Mouse (Mus musculus): ENCODE results near the gene Gm3409. TPM values are rescaled to one million over a fixed set of nuclear protein-coding genes. Genes with fewer than 3 reads are reported as not detected.

Gene Gm3409
- not detected for total RNA-seq (2023)

DNA sequence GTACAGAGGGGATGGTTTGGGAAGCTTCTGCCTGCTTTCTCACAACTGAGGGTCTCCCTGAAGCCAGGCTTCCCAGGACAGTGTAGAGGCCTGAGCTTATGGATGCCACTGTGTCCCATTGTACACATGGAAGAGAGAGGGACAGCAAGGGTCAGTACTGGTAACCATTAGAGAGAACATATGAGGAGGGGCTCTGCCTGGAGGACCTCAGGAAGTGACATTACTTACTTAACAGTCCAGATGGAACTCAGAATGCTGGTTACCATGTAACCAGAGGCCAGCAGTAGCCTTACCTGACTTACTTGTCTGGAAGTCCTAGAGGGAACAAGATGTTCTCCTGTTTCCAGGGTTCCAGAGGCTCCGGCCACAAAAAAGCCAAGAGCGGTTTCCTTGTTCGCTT lies at the start of gene Gm3409:
TSS of gene Gm3409 (plus strand) at position 301 of the 400 bp plus-strand sequence.

DNA sequence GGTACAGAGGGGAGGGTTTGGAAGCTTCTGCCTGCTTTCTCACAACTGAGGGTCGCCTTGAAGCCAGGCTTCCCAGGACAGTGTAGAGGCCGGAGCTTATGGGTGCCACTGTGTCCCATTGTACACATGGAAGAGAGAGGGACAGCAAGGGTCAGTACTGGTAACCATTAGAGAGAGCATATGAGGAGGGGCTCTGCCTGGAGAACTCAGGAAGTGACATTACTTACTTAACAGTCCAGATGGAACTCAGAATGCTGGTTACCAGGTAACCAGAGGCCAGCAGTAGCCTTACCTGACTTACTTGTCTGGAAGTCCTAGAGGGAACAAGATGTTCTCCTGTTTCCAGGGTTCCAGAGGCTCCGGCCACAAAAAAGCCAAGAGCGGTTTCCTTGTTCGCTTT lies 46.4 kb upstream of the Gm3409 start, which contains the start of gene Gm6370:
TSS of gene Gm6370 (plus strand) at position 301 of the 400 bp plus-strand sequence.

DNA sequence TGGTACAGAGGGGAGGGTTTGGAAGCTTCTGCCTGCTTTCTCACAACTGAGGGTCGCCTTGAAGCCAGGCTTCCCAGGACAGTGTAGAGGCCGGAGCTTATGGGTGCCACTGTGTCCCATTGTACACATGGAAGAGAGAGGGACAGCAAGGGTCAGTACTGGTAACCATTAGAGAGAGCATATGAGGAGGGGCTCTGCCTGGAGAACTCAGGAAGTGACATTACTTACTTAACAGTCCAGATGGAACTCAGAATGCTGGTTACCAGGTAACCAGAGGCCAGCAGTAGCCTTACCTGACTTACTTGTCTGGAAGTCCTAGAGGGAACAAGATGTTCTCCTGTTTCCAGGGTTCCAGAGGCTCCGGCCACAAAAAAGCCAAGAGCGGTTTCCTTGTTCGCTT lies 35.3 kb upstream of the Gm3409 start, which contains the start of gene 4930449I24Rik:
TSS of gene 4930449I24Rik (plus strand) at position 301 of the 400 bp plus-strand sequence.

DNA sequence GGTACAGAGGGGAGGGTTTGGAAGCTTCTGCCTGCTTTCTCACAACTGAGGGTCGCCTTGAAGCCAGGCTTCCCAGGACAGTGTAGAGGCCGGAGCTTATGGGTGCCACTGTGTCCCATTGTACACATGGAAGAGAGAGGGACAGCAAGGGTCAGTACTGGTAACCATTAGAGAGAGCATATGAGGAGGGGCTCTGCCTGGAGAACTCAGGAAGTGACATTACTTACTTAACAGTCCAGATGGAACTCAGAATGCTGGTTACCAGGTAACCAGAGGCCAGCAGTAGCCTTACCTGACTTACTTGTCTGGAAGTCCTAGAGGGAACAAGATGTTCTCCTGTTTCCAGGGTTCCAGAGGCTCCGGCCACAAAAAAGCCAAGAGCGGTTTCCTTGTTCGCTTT lies 23.6 kb upstream of the Gm3409 start, which contains the start of gene Gm3402:
TSS of gene Gm3402 (plus strand) at position 301 of the 400 bp plus-strand sequence.

DNA sequence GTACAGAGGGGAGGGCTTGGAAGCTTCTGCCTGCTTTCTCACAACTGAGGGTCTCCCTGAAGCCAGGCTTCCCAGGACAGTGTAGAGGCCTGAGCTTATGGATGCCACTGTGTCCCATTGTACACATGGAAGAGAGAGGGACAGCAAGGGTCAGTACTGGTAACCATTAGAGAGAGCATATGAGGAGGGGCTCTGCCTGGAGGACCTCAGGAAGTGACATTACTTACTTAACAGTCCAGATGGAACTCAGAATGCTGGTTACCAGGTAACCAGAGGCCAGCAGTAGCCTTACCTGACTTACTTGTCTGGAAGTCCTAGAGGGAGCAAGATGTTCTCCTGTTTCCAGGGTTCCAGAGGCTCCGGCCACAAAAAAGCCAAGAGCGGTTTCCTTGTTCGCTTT lies 11.9 kb upstream of the Gm3409 start, which contains the start of gene Gm3404:
TSS of gene Gm3404 (plus strand) at position 301 of the 400 bp plus-strand sequence.

DNA sequence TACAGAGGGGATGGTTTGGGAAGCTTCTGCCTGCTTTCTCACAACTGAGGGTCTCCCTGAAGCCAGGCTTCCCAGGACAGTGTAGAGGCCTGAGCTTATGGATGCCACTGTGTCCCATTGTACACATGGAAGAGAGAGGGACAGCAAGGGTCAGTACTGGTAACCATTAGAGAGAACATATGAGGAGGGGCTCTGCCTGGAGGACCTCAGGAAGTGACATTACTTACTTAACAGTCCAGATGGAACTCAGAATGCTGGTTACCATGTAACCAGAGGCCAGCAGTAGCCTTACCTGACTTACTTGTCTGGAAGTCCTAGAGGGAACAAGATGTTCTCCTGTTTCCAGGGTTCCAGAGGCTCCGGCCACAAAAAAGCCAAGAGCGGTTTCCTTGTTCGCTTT lies 18.4 kb downstream of the Gm3409 start, which contains the start of gene Gm3415:
TSS of gene Gm3415 (plus strand) at position 301 of the 400 bp plus-strand sequence.

DNA sequence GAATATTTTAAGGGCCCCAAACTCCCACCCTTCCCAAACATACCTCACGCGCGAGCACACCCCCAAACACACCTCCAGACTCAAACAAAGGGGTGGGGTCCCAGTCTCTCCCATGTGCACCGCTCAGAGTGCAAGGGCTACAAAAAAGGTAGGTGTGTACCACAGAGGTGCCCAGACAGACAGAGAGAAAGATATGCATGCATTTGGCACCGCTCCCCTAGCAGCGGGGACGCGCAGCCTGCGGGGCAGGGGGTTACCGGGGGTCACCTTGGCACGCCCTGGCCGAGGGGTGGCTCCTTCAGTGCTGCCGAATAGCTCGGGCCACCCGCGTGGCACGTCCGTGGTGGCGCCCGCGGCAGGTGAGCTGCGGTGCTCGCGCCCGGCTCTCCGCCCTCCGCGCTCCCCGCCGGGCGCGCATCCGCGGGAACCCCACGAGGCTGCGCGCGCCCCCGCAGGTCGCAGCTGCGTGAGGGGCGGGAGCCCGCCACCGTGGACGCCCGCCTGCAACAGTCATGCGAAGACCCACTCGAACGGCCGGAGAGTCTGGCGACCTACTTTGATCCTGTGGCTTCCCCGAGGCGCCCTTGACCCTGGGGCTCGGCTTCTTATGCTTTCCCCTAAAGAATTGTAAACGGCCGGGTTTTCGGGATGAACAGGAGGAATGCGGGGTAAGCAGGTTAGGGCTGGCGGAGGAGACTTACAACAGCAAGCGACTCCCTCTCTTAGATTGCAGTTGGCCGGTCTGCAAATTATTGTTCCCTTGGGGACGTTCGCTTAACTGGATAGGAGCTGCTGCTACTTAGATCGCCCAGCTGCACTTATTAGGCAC lies 47.2 kb downstream of the Gm3409 start, which contains the start of gene Gpr12:
TSS of gene Gpr12 (minus strand) at position 762 of the 829 bp plus-strand sequence.

Other genes starting within 250 kb of the Gm3409 start
- gene Wasf3, start 152.7 kb upstream of the Gm3409 start, total RNA-seq (2023) = not detected
- not detected for gene Gm6408, start 55.7 kb upstream of the Gm3409 start, total RNA-seq (2023)
- not detected for gene Gm6370, start 46.3 kb upstream of the Gm3409 start, total RNA-seq (2023)
- gene 4930449I24Rik, start 35.2 kb upstream of the Gm3409 start, total RNA-seq (2023) = not detected
- gene Gm3402, start 23.5 kb upstream of the Gm3409 start, total RNA-seq (2023) = not detected
- gene Gm3404, start 11.8 kb upstream of the Gm3409 start, total RNA-seq (2023) = not detected
- gene Gm3415, start 18.5 kb downstream of the Gm3409 start, total RNA-seq (2023) = not detected
- not detected for gene Gpr12, start 47.6 kb downstream of the Gm3409 start, total RNA-seq (2023)

Measured in monocyte, adult 59 days (primary cell).